Mouse (Mus musculus) limb, embryonic 11.5 days (tissue): Measurements from ENCODE around the gene Yars. TPM values are rescaled to one million over a fixed set of nuclear protein-coding genes. Genes with fewer than 3 reads are reported as not detected.
A peak's percentile ranks its signal among the peaks of the same experiment; 100 is the strongest.

ENCODE experiments used
- ATAC-seq: fragments of 200-750 bp; cut with Nextera tagmentation; 2 replicates; pipeline ENCODE4 v1.8.0; 2017; ENCODE audit warnings: low read depth; ENCODE audit not compliant: insufficient number of reproducible peaks, low FRiP score, low TSS enrichment
- DNase-seq: peaks from one replicate; pipeline ENCODE4 v3.0.0-alpha.2; 2015; ENCODE audit warnings: low spot score
- H3K27ac ChIP-seq: fragments of 300-500 bp; sonication (generic); replicated peaks from 2 replicates; pipeline ENCODE4 v1.5.1; 2014; ENCODE audit warnings: low read depth, mild to moderate bottlenecking, low read length
- H3K27me3 ChIP-seq: fragments of 300-500 bp; sonication (generic); 2 replicates; pipeline ENCODE4 v1.6.1; 2014; ENCODE audit warnings: mild to moderate bottlenecking, low read length, mixed read lengths; ENCODE audit not compliant: control insufficient read depth, insufficient read depth
- H3K36me3 ChIP-seq: fragments of 300-500 bp; sonication (generic); 2 replicates; pipeline ENCODE4 v1.6.1; 2014; ENCODE audit warnings: mild to moderate bottlenecking, low read length, moderate library complexity, mixed read lengths; ENCODE audit not compliant: control insufficient read depth, insufficient read depth
- H3K4me1 ChIP-seq: fragments of 300-500 bp; sonication (generic); 2 replicates; pipeline ENCODE4 v1.6.1; 2014; ENCODE audit warnings: low read length, mixed read lengths; ENCODE audit not compliant: control insufficient read depth, insufficient read depth
- H3K4me2 ChIP-seq: fragments of 300-500 bp; sonication (generic); 2 replicates; pipeline ENCODE4 v1.6.1; 2014; ENCODE audit warnings: low read depth, mild to moderate bottlenecking, moderate library complexity; ENCODE audit not compliant: severe bottlenecking
- H3K4me3 ChIP-seq: fragments of 300-500 bp; sonication (generic); 2 replicates; pipeline ENCODE4 v1.5.1; 2014; ENCODE audit warnings: low read depth, low read length
- H3K9ac ChIP-seq: fragments of 300-500 bp; sonication (generic); 2 replicates; pipeline ENCODE4 v1.6.1; 2014; ENCODE audit warnings: mild to moderate bottlenecking, low read length
- H3K9me3 ChIP-seq: fragments of 300-500 bp; sonication (generic); 2 replicates; pipeline ENCODE4 v1.6.1; 2016; ENCODE audit warnings: low read length; ENCODE audit not compliant: control insufficient read depth
- WGBS: fragments of 180-500 bp; shearing (Covaris S2); extraction: QIAGEN DNeasy Blood & Tissue Kit; methylation state at CpG from one replicate; pipeline ENCODE4 v1.1.7; 2014; 5-methylcytosine and 5-hydroxymethylcytosine counted together
- polyA plus RNA-seq: library from polyadenylated mRNA; unstranded; fragments of >200 nt; fragmentation: Nextera tagmentation; extraction: Ambion mirVana; gene quantifications from 2 replicates; pipeline ENCODE4 v1.2.1, GENCODE M21; 2014

Yars gene
- 83.1 and 84.8 TPM in 2 replicates for polyA plus RNA-seq

- H3K4me1 ChIP-seq, result peaks cover 12% of the 10 kb centered on the region
- H3K27me3 ChIP-seq, result no peaks in the 10 kb centered on the region
- H3K4me2 ChIP-seq, result peak within 1 kb of the TSS; percentile 77
- peak within 1 kb of the TSS; percentile 88 for H3K9ac ChIP-seq
- peak; percentile 91 for ATAC-seq
- no peaks in the 10 kb centered on the region for H3K9me3 ChIP-seq
- peak within 1 kb of the TSS; percentile 94 for H3K4me3 ChIP-seq
- peak; percentile 99 for DNase-seq
- H3K27ac ChIP-seq, result peak within 1 kb of the TSS; percentile 91
- no peaks in the 10 kb centered on the region for H3K36me3 ChIP-seq
- under 1% methylated on average over 57 of the region's 58 CpGs for WGBS
Observed at GRCm38 (mm10) chr4:129189542-129190519, at the start of gene Yars, which contains the start of gene S100pbp. TSS of gene Yars (plus strand) at chr4:129189760. TSS of gene S100pbp (minus strand) at chr4:129189727.

GRCm38 (mm10) chr4:129140808-129141207, 48.8 kb upstream of the Yars start:
- no peaks in the 10 kb centered on the region for H3K9me3 ChIP-seq
- ATAC-seq, result no peak
- H3K9ac ChIP-seq, result no peak overlapping the region
- DNase-seq, result no peak
- no peak overlapping the region for H3K4me3 ChIP-seq
- no peaks in the 10 kb centered on the region for H3K36me3 ChIP-seq
- no peak overlapping the region for H3K4me2 ChIP-seq
- H3K4me1 ChIP-seq, result 0 out of 2 replicates have a peak, but pooled peaks cover 5% of the 10 kb centered on the region
- H3K27me3 ChIP-seq, result peaks cover 16% of the 10 kb centered on the region; the same call in 1 of the 2 replicates
- WGBS, result 87% methylated on average over 4 of the region's 4 CpGs
- H3K27ac ChIP-seq, result no peak overlapping the region

- ATAC-seq (no peak), DNase-seq (no peak)
- Histone ChIP-seq H3K4me1 (0 out of 2 replicates have a peak, but pooled peaks cover 2% of the 10 kb centered on the region), H3K27ac (no peak overlapping the region), H3K36me3 (no peaks in the 10 kb centered on the region), H3K9ac (no peak overlapping the region), H3K4me2 (no peak overlapping the region), H3K27me3 (peaks cover 9% of the 10 kb centered on the region; the same call in 1 of the 2 replicates), H3K4me3 (no peak overlapping the region), H3K9me3 (no peaks in the 10 kb centered on the region)
- WGBS, result 84% methylated on average over 17 of the region's 17 CpGs
Observed at GRCm38 (mm10) chr4:129141560-129142438, 47.8 kb upstream of the Yars start.

- Histone ChIP-seq H3K9ac (no peak overlapping the region), H3K4me3 (no peak overlapping the region), H3K4me2 (no peak overlapping the region), H3K27ac (no peak overlapping the region), H3K27me3 (peaks cover 4% of the 10 kb centered on the region; the same call in 1 of the 2 replicates), H3K4me1 (no peaks in the 10 kb centered on the region), H3K9me3 (no peaks in the 10 kb centered on the region), H3K36me3 (no peaks in the 10 kb centered on the region)
- 94% methylated on average over 11 of the region's 11 CpGs for WGBS
- DNase-seq, result no peak
- ATAC-seq, result no peak
Observed at GRCm38 (mm10) chr4:129142439-129143045, 47.0 kb upstream of the Yars start.

GRCm38 (mm10) chr4:129143509-129143908, 46.1 kb upstream of the Yars start:
- WGBS, result 86% methylated on average over 5 of the region's 5 CpGs
- no peaks in the 10 kb centered on the region for H3K36me3 ChIP-seq
- H3K4me3 ChIP-seq, result no peak overlapping the region
- ATAC-seq, result no peak
- H3K4me2 ChIP-seq, result no peak overlapping the region
- no peak overlapping the region for H3K9ac ChIP-seq
- no peaks in the 10 kb centered on the region; the same call in 1 of the 2 replicates for H3K27me3 ChIP-seq
- H3K4me1 ChIP-seq, result no peaks in the 10 kb centered on the region
- no peaks in the 10 kb centered on the region for H3K9me3 ChIP-seq
- H3K27ac ChIP-seq, result no peak overlapping the region
- DNase-seq, result no peak

GRCm38 (mm10) chr4:129144401-129145367, 44.9 kb upstream of the Yars start:
- 53% methylated on average over 16 of the region's 16 CpGs for WGBS
- Histone ChIP-seq H3K36me3 (peaks cover under 1% of the 10 kb centered on the region; the same call in 1 of the 2 replicates), H3K9ac (no peak overlapping the region), H3K4me2 (no peak overlapping the region), H3K9me3 (no peaks in the 10 kb centered on the region), H3K4me1 (no peaks in the 10 kb centered on the region), H3K27ac (no peak overlapping the region), H3K27me3 (no peaks in the 10 kb centered on the region), H3K4me3 (no peak overlapping the region)
- DNase-seq (no peak), ATAC-seq (no peak)

GRCm38 (mm10) chr4:129145411-129145810, 44.1 kb upstream of the Yars start:
- no peaks in the 10 kb centered on the region for H3K27me3 ChIP-seq
- H3K4me1 ChIP-seq, result no peaks in the 10 kb centered on the region
- H3K4me3 ChIP-seq, result no peak overlapping the region
- H3K9ac ChIP-seq, result no peak overlapping the region
- no peak overlapping the region for H3K27ac ChIP-seq
- DNase-seq, result no peak
- H3K36me3 ChIP-seq, result peaks cover 2% of the 10 kb centered on the region; the same call in 1 of the 2 replicates
- ATAC-seq, result no peak
- no peaks in the 10 kb centered on the region for H3K9me3 ChIP-seq
- no peak overlapping the region for H3K4me2 ChIP-seq
- WGBS, result 74% methylated on average over 4 of the region's 4 CpGs
